ENCODE assay signal across 16 mouse cellular contexts in genomic region chr11:85887801-85888450, GRCm38 (mm10). TPM values are rescaled to one million over a fixed set of nuclear protein-coding genes. Genes with fewer than 3 reads are reported as not detected.
DNase-seq lines count a peak whose midpoint lies in the region; ATAC-seq and TF ChIP-seq lines count a peak whose summit lies in the region.
"Had no signal": no experiment of that assay in that cellular context is flagged by ENCODE, and none has a peak within 500 bp of the region (broad histone marks: within the 10 kb centered on the region; RNA-seq: fewer than 3 reads in every experiment).

No protein-coding gene starts in this region.

- H3K27ac ChIP-seq in heart, embryonic 12.5 days (ENCODE audit: poor library complexity, severe bottlenecking), result no peak overlapping the region
- peak overlapping the region; percentile 97 for H3K27ac ChIP-seq in lung, embryonic 14.5 days (ENCODE audit: low read depth)
- peak overlapping the region; percentile 24; the same call in 1 of the 2 replicates for H3K27ac ChIP-seq in embryonic facial prominence, embryonic 10.5 days (replicated peaks)
- peak overlapping the region; percentile 94 for H3K27ac ChIP-seq in limb, embryonic 12.5 days
- H3K27ac ChIP-seq: liver, embryonic 15.5 days had no signal

- H3K4me2 ChIP-seq in heart, embryonic 12.5 days, result peak overlapping the region; percentile 44
- peak overlapping the region; percentile 81 for H3K4me2 ChIP-seq in lung, embryonic 14.5 days
- peak overlapping the region; percentile 80 for H3K4me2 ChIP-seq in limb, embryonic 12.5 days
- H3K4me2 ChIP-seq: liver, embryonic 15.5 days had no signal

- no peaks in the 10 kb centered on the region for H3K36me3 ChIP-seq in heart, embryonic 12.5 days
- peaks cover 21% of the 10 kb centered on the region for H3K36me3 ChIP-seq in lung, embryonic 14.5 days (ENCODE audit: insufficient read depth)
- no peaks in the 10 kb centered on the region for H3K36me3 ChIP-seq in embryonic facial prominence, embryonic 10.5 days (replicated peaks)
- no peaks in the 10 kb centered on the region for H3K36me3 ChIP-seq in limb, embryonic 12.5 days
- H3K36me3 ChIP-seq: liver, embryonic 15.5 days had no signal

- peaks cover 85% of the 10 kb centered on the region for H3K27me3 ChIP-seq in heart, embryonic 12.5 days (replicated peaks)
- H3K27me3 ChIP-seq in lung, embryonic 14.5 days (ENCODE audit: insufficient read depth, low read length), result peaks cover 58% of the 10 kb centered on the region
- H3K27me3 ChIP-seq in embryonic facial prominence, embryonic 10.5 days (replicated peaks; ENCODE audit: low read depth, poor library complexity, severe bottlenecking), result peaks cover 100% of the 10 kb centered on the region
- peaks cover 65% of the 10 kb centered on the region for H3K27me3 ChIP-seq in limb, embryonic 12.5 days

- H3K4me1 ChIP-seq in heart, embryonic 12.5 days (replicated peaks), result peaks cover 29% of the 10 kb centered on the region
- peaks cover 4% of the 10 kb centered on the region; the same call in 1 of the 2 replicates for H3K4me1 ChIP-seq in lung, embryonic 14.5 days (ENCODE audit: insufficient read depth)
- peaks cover 41% of the 10 kb centered on the region for H3K4me1 ChIP-seq in embryonic facial prominence, embryonic 10.5 days
- H3K4me1 ChIP-seq in limb, embryonic 12.5 days (replicated peaks), result peaks cover 49% of the 10 kb centered on the region

- no peaks in the 10 kb centered on the region for H3K9me3 ChIP-seq in heart, embryonic 12.5 days (replicated peaks)
- H3K9me3 ChIP-seq in lung, embryonic 14.5 days (ENCODE audit: low read depth, low read length), result no peaks in the 10 kb centered on the region
- H3K9me3 ChIP-seq in embryonic facial prominence, embryonic 10.5 days, result no peaks in the 10 kb centered on the region
- no peaks in the 10 kb centered on the region for H3K9me3 ChIP-seq in limb, embryonic 12.5 days
- H3K9me3 ChIP-seq: liver, embryonic 15.5 days had no signal

- no peak for TF ChIP-seq CTCF in lung, embryonic 14.5 days (IDR thresholded peaks at IDR 0.05; ENCODE audit: low read depth)

- no peak overlapping the region for H3K9ac ChIP-seq in heart, embryonic 12.5 days
- peak overlapping the region; percentile 98 for H3K9ac ChIP-seq in lung, embryonic 14.5 days
- H3K9ac ChIP-seq in limb, embryonic 12.5 days (replicated peaks), result peak overlapping the region; percentile 95
- H3K9ac ChIP-seq: liver, embryonic 15.5 days had no signal

- 6% methylated on average over 17 of the region's 17 CpGs for WGBS in heart, embryonic 12.5 days
- WGBS in lung, embryonic 14.5 days, result 4% methylated on average over 17 of the region's 17 CpGs
- 2% methylated on average over 17 of the region's 17 CpGs for WGBS in embryonic facial prominence, embryonic 10.5 days
- WGBS in limb, embryonic 12.5 days, result 3% methylated on average over 17 of the region's 17 CpGs

- no peak for ATAC-seq in heart, embryonic 12.5 days (ENCODE audit: insufficient number of reproducible peaks, low FRiP score)
- ATAC-seq in lung, embryonic 14.5 days (ENCODE audit: insufficient read depth), result no peak
- no peak for ATAC-seq in limb, embryonic 12.5 days (ENCODE audit: insufficient number of reproducible peaks, insufficient read depth, low FRiP score, low TSS enrichment, low read depth)
- ATAC-seq: Patski had no signal

- no peak for DNase-seq in heart, adult 9 months (ENCODE audit: low spot score in 2 of 2)
- DNase-seq in lung, embryonic 14.5 days, result peak; percentile 53
- no peak for DNase-seq in lung, postnatal 36 days
- no peak for DNase-seq in embryonic facial prominence, embryonic 10.5 days (ENCODE audit: low spot score)
- no peak for DNase-seq in adipocyte (ENCODE audit: low spot score)
- DNase-seq in frontal cortex, postnatal 10 days (ENCODE audit: low spot score in 2 of 2), result no peak
- DNase-seq: adrenal gland, postnatal 14 days; cerebellum, adult 8-10 months; gastrocnemius, postnatal 14 days; kidney, adult 11 months; right cerebral cortex, postnatal 14 days had no signal

- peak overlapping the region; percentile 26 for H3K4me3 ChIP-seq in heart, embryonic 12.5 days
- H3K4me3 ChIP-seq in lung, embryonic 14.5 days (ENCODE audit: low read depth, low read length), result peak overlapping the region; percentile 67
- H3K4me3 ChIP-seq in embryonic facial prominence, embryonic 10.5 days, result peak overlapping the region; percentile 25
- peak overlapping the region; percentile 64 for H3K4me3 ChIP-seq in limb, embryonic 12.5 days (replicated peaks)
- H3K4me3 ChIP-seq: liver, embryonic 15.5 days had no signal

RNA-seq across cellular contexts. Expression of gene Tbx4, which starts 1.7 kb away (rescaled TPM):
- polyA plus RNA-seq in heart, embryonic 12.5 days (2016; fragmentation: Nextera tagmentation; extraction: Ambion mirVana), result 0.49 and 0.94 TPM in 2 replicates
- polyA plus RNA-seq in lung, embryonic 14.5 days (2014; fragmentation: Nextera tagmentation; extraction: Ambion mirVana), result 67.9 and 73.4 TPM in 2 replicates
- polyA plus RNA-seq in embryonic facial prominence, embryonic 10.5 days (2016; fragmentation: Nextera tagmentation; extraction: Ambion mirVana), result 1.0 and 1.4 TPM in 2 replicates
- 39.2 and 44.0 TPM in 2 replicates for polyA plus RNA-seq in limb, embryonic 12.5 days (2016; fragmentation: Nextera tagmentation; extraction: Ambion mirVana)
- polyA plus RNA-seq: liver, embryonic 15.5 days; Patski had no signal

RNA-seq across cellular contexts. Expression of gene Gm11444, which starts 37.8 kb away (rescaled TPM):
- not detected in 2 replicates for polyA plus RNA-seq in heart, embryonic 12.5 days (2016; fragmentation: Nextera tagmentation; extraction: Ambion mirVana)
- polyA plus RNA-seq in lung, embryonic 14.5 days (2014; fragmentation: Nextera tagmentation; extraction: Ambion mirVana), result not detected in 2 replicates
- polyA plus RNA-seq in embryonic facial prominence, embryonic 10.5 days (2016; fragmentation: Nextera tagmentation; extraction: Ambion mirVana), result not detected in 2 replicates
- not detected in 2 replicates for polyA plus RNA-seq in limb, embryonic 12.5 days (2016; fragmentation: Nextera tagmentation; extraction: Ambion mirVana)
- polyA plus RNA-seq: liver, embryonic 15.5 days; Patski; stomach, embryonic 16.5 days had no signal

RNA-seq across cellular contexts. Expression of gene Tbx2, which starts 55.6 kb away (rescaled TPM):
- polyA plus RNA-seq in heart, embryonic 12.5 days (2016; fragmentation: Nextera tagmentation; extraction: Ambion mirVana), result 3.2 TPM in 2 replicates
- 61.4 and 67.5 TPM in 2 replicates for polyA plus RNA-seq in lung, embryonic 14.5 days (2014; fragmentation: Nextera tagmentation; extraction: Ambion mirVana)
- polyA plus RNA-seq in embryonic facial prominence, embryonic 10.5 days (2016; fragmentation: Nextera tagmentation; extraction: Ambion mirVana), result 9.9 and 10.9 TPM in 2 replicates
- polyA plus RNA-seq in limb, embryonic 12.5 days (2016; fragmentation: Nextera tagmentation; extraction: Ambion mirVana), result 7.9 and 10.0 TPM in 2 replicates

Comparison
In these comparisons a context has a peak if more than half of its experiments do, and no peak if none do; other contexts are left out.
1. RNA of gene Tbx4, which starts 1.7 kb away (polyA plus RNA-seq): 67.9 to 73.4 TPM in lung, embryonic 14.5 days and 39.2 to 44.0 TPM in limb, embryonic 12.5 days; 1.0 to 1.4 TPM in embryonic facial prominence, embryonic 10.5 days and 0.49 to 0.94 TPM in heart, embryonic 12.5 days; every median in the first group is over 10 times any median in the second.
2. Peak in every context shown above with its lines, with median percentiles within 50 percentile points of each other: H3K4me2 ChIP-seq and H3K4me3 ChIP-seq.